Mouse (Mus musculus) spleen, adult 2 months (tissue): ENCODE data around the gene Olfr1507. TPM values are rescaled to one million over a fixed set of nuclear protein-coding genes. Genes with fewer than 3 reads are reported as not detected.

Experiments used
- DNase-seq, 2 experiments: peaks; one replicate each; pipeline versions ENCODE4 v3.0.0 to v3.0.0-alpha.2; 2012 to 2021; ENCODE audit warnings: low spot score in 2 of 2, low read depth in 1 of 2
- H3K27ac ChIP-seq: fragments of 200-500 bp; 2 replicates; pipeline ENCODE4 v1.5.1; 2012; ENCODE audit warnings: low read length, inconsistent platforms; ENCODE audit not compliant: insufficient read depth
- H3K27me3 ChIP-seq: fragments of 200-500 bp; 2 replicates; pipeline ENCODE4 v1.6.1; 2012; ENCODE audit warnings: mild to moderate bottlenecking, moderate library complexity, low read length, inconsistent platforms; ENCODE audit not compliant: control insufficient read depth, insufficient read depth
- H3K36me3 ChIP-seq: fragments of 200-500 bp; 2 replicates; pipeline ENCODE4 v1.6.1; 2012; ENCODE audit warnings: mild to moderate bottlenecking, low read length, inconsistent platforms; ENCODE audit not compliant: control insufficient read depth, insufficient read depth
- H3K4me1 ChIP-seq: fragments of 200-500 bp; 2 replicates; pipeline ENCODE4 v1.6.1; 2011; ENCODE audit warnings: inconsistent platforms; ENCODE audit not compliant: control insufficient read depth, insufficient read depth, insufficient read length
- H3K4me3 ChIP-seq: fragments of 200-500 bp; 2 replicates; pipeline ENCODE4 v1.5.1; 2011; ENCODE audit warnings: mild to moderate bottlenecking, inconsistent platforms; ENCODE audit not compliant: insufficient read depth, insufficient read length; ENCODE audit errors: extremely low read depth
- CTCF ChIP-seq: fragments of 200-500 bp; IDR thresholded peaks from 2 replicates; pipeline ENCODE4 v1.5.1; 2011; ENCODE audit warnings: mild to moderate bottlenecking, inconsistent platforms; ENCODE audit not compliant: insufficient read depth, insufficient read length, insufficient replicate concordance; ENCODE audit errors: extremely low read depth
- POLR2A ChIP-seq: fragments of 200-500 bp; IDR thresholded peaks from 2 replicates; pipeline ENCODE4 v1.6.1; 2011; ENCODE audit warnings: low read depth, low read length, inconsistent platforms
- polyA plus RNA-seq: library from polyadenylated mRNA; depleted of rRNA; stranded (reverse); fragments of >200 nt; gene quantifications from 2 replicates; pipeline ENCODE4 v1.2.3, GENCODE M21; 2012; rRNA removed

The Olfr1507 gene
- polyA plus RNA-seq, 1 experiment, result not detected

- H3K4me1 ChIP-seq, result no peaks in the 10 kb centered on the region
Observed at GRCm38 (mm10) chr14:52442690-52443089, 52.9 kb downstream of the Olfr1507 start, which contains the start of gene Olfr1509. Gene Olfr1509 (plus strand): TSS chr14:52442990.

More at GRCm38 (mm10) chr14:52442690-52443089, 52.9 kb downstream of the Olfr1507 start, which contains the start of gene Olfr1509:
- TF ChIP-seq POLR2A, result no peak
- no peak for TF ChIP-seq CTCF
- Histone ChIP-seq H3K36me3 (no peaks in the 10 kb centered on the region), H3K27me3 (no peaks in the 10 kb centered on the region), H3K27ac (no peak within 1 kb of the TSS), H3K4me3 (no peak within 1 kb of the TSS)
- DNase-seq, result no peak

Other genes with a start within 250 kb of the Olfr1507 start
- gene Chd8, start 238.0 kb downstream of the Olfr1507 start, polyA plus RNA-seq, result 33.2 and 34.2 TPM in 2 replicates
- gene Tox4, start 216.6 kb downstream of the Olfr1507 start, polyA plus RNA-seq, result 27.5 and 31.0 TPM in 2 replicates
- gene Rab2b, start 216.2 kb downstream of the Olfr1507 start, polyA plus RNA-seq, result 6.5 and 7.3 TPM in 2 replicates
- 24.1 and 26.2 TPM in 2 replicates for gene Mettl3, start 190.6 kb downstream of the Olfr1507 start, polyA plus RNA-seq
- gene Sall2, start 167.0 kb downstream of the Olfr1507 start, polyA plus RNA-seq, result 4.6 and 5.0 TPM in 2 replicates
- not detected in 2 replicates for gene Olfr1513, start 139.3 kb downstream of the Olfr1507 start, polyA plus RNA-seq
- gene Olfr1512, start 116.6 kb downstream of the Olfr1507 start, polyA plus RNA-seq, result not detected in 2 replicates
- gene Olfr1511, start 98.4 kb downstream of the Olfr1507 start, polyA plus RNA-seq, result not detected in 2 replicates
- gene Olfr1510, start 81.4 kb downstream of the Olfr1507 start, polyA plus RNA-seq, result not detected in 2 replicates
- not detected in 2 replicates for gene Olfr1509, start 52.8 kb downstream of the Olfr1507 start, polyA plus RNA-seq
- not detected in 2 replicates for gene Olfr1508, start 28.3 kb downstream of the Olfr1507 start, polyA plus RNA-seq